Mouse (Mus musculus) right cerebral cortex, postnatal 25 days (tissue): ENCODE results near the gene Clec16a.

ENCODE experiments used
- DNase-seq: peaks from one replicate; pipeline ENCODE4 v3.0.0; 2022

The Clec16a gene

DNA sequence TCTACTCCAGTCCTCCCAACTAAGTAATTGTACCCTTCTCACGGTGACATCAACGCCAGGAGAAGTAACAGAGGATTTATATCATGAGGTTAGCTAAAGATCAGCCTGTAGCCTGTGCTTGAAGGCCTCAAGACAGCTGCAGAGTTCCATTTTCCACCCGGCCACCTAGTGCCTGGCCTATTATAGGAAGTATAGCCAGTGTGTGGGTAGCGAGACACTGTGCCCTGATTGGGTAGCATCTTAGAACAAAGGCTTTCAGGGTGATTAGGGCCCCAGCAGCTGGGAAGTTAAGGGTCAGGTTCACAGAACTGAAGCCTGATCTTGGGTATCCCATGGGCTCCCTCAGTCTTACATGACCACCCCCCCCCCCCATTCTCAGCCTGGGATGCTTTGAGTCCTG, 243.7 kb downstream of the Clec16a start:
- DNase-seq, result no peak

DNA sequence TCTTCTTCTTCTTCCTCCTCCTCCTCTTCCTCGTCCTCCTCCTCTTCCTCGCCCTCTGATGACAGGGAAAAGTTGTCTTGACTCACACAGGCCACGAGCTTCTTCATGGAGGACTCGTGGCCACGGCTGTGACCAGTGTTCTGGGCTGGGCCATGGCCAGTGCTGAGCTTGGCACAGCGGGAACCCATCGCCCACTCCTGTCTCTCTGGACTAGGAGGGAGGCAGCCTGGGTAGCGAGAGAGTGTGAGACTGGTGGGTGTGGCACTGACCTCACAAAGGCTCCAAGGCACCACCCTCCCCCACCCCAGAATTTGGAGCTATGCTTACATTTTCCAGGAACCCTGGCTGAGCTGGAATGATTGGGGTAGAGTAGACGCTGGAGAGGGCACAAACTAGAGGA, 245.6 kb downstream of the Clec16a start, which contains the start of gene Prm3:
Gene Prm3, minus strand, starts transcription at position 213 of the 400 bp plus-strand sequence.
- DNase-seq, result no peak
